Comparison of ENCODE assay signal across 1 mouse cellular context in the genomic region with DNA sequence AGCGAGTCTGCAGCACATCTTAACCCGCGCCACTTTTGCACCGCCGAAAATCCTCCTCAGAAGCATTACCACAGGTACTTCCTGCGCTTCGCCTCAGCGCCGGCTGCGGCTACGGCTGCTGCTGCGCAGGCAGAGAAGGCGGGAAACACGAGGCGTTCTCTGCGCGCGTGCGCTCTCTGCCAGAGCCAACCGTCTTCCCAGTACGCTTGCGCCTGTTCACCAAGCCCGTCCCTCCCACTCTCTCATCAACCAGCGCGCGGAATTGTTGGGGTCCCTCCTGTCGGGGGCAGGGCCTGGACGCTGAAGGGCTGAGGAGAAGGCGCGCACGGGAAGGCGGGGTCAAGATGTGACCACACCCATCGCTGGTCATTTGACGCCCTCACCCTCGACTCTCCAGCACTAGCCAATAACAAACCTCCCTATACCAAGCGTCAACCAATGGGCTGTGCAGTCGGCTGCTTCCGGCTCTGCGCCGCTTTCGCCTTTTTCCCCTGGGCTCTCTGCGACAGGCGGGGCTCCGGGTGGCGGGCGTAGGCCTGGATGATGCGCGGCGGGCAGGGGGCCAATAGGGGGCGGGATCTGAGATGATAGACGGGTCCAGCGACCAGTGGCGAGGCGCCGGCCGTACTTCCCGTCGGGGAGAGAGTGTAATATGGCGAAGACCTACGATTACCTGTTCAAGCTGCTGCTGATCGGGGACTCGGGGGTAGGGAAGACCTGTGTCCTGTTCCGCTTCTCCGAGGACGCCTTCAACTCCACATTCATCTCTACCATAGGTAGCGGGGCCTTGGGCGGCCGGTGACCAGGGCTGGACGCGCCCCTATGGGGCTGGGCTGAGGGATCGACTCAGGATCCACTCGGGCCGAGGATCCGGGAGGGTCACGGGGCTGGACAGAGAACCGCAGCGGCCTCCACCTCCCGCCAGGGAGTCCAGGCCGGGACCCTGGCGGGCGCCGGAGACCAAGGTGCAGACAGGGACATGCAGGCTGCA.
TF ChIP-seq lines count a peak whose summit lies in the region.

TSS of gene Rab8a (plus strand) at position 494 of the 991 bp plus-strand sequence.

TF ChIP-seq in myocyte, 11 proteins besides CTCF, POLR2A, EP300 and RAD21 (continued from another document):
- TF ChIP-seq CEBPB (IDR thresholded peaks at IDR 0.05; ENCODE audit: insufficient read depth, poor library complexity, severe bottlenecking), result no peak
- peak; percentile 71 for TF ChIP-seq POLR2AphosphoS2 (IDR thresholded peaks at IDR 0.05; ENCODE audit: insufficient read length, low read depth)
- TF ChIP-seq MAX (IDR thresholded peaks at IDR 0.05; ENCODE audit: low read depth), result no peak
